Mouse (Mus musculus) testis, postnatal 14 days (tissue): ENCODE measurements around the gene Cep170.

ENCODE experiments used
- DNase-seq: peaks from one replicate; pipeline ENCODE4 v3.0.0; 2021; ENCODE audit warnings: low spot score

The Cep170 gene

GRCm38 (mm10) chr1:176824611-176825010 is 10.7 kb upstream of the Cep170 start:
- DNase-seq: no peak

GRCm38 (mm10) chr1:176823889-176824288 is 10.0 kb upstream of the Cep170 start:
- DNase-seq: no peak

GRCm38 (mm10) chr1:176822949-176823348 is 9.1 kb upstream of the Cep170 start:
- no peak for DNase-seq

GRCm38 (mm10) chr1:176821929-176822328 is 8.1 kb upstream of the Cep170 start:
- DNase-seq: no peak

GRCm38 (mm10) chr1:176818763-176819162 is 4.9 kb upstream of the Cep170 start:
- no peak for DNase-seq

GRCm38 (mm10) chr1:176818147-176818546 is 4.3 kb upstream of the Cep170 start:
- no peak for DNase-seq

GRCm38 (mm10) chr1:176816728-176817127 is 2.9 kb upstream of the Cep170 start:
- DNase-seq: no peak

GRCm38 (mm10) chr1:176814591-176815062 is 760 bp upstream of the Cep170 start, which contains the start of gene Sdccag8:
Gene Sdccag8 (plus strand): TSS chr1:176814660.
- DNase-seq: peak; percentile 97

GRCm38 (mm10) chr1:176813292-176814035 is 403 bp downstream of the Cep170 start:
- DNase-seq: peak; percentile 75

- DNase-seq: no peak
Observed at GRCm38 (mm10) chr1:176812491-176813291, 1.2 kb downstream of the Cep170 start.

- DNase-seq: no peak
Observed at GRCm38 (mm10) chr1:176811892-176812291, 2.0 kb downstream of the Cep170 start.

GRCm38 (mm10) chr1:176810161-176810560 is 3.7 kb downstream of the Cep170 start:
- DNase-seq: no peak

- no peak for DNase-seq
Observed at GRCm38 (mm10) chr1:176800728-176801365, 13.0 kb downstream of the Cep170 start.

GRCm38 (mm10) chr1:176798673-176799072 is 15.2 kb downstream of the Cep170 start:
- no peak for DNase-seq

- no peak for DNase-seq
Observed at GRCm38 (mm10) chr1:176792175-176792574, 21.7 kb downstream of the Cep170 start.

GRCm38 (mm10) chr1:176789326-176789725 is 24.5 kb downstream of the Cep170 start:
- DNase-seq: no peak

GRCm38 (mm10) chr1:176774533-176774932 is 39.3 kb downstream of the Cep170 start:
- no peak for DNase-seq

GRCm38 (mm10) chr1:176762295-176762694 is 51.6 kb downstream of the Cep170 start:
- no peak for DNase-seq

- DNase-seq: no peak
Observed at GRCm38 (mm10) chr1:176760673-176761072, 53.2 kb downstream of the Cep170 start.

- DNase-seq: no peak
Observed at GRCm38 (mm10) chr1:176755586-176755985, 58.3 kb downstream of the Cep170 start.

GRCm38 (mm10) chr1:176753861-176754718 is 59.8 kb downstream of the Cep170 start:
- DNase-seq: no peak

- no peak for DNase-seq
Observed at GRCm38 (mm10) chr1:176749708-176750107, 64.2 kb downstream of the Cep170 start.
